Mouse (Mus musculus) neural tube, embryonic 14.5 days (tissue): Measurements from ENCODE around the gene Selenbp1. TPM values are rescaled to one million over a fixed set of nuclear protein-coding genes. Genes with fewer than 3 reads are reported as not detected.
"Not testable (repeated sequence)": the region's sequence is repeated elsewhere in the genome, so short reads cannot be mapped to it uniquely, and the experiment has no call there.

Experiments
- ATAC-seq: fragments of 200-750 bp; cut with Nextera tagmentation; 2 replicates; pipeline ENCODE4 v1.8.0; 2017; ENCODE audit warnings: low read depth, mild to moderate bottlenecking, moderate TSS enrichment, moderate library complexity
- H3K27ac ChIP-seq: fragments of 300-500 bp; sonication (generic); 2 replicates; pipeline ENCODE4 v1.5.1; 2014; ENCODE audit warnings: low read depth, mild to moderate bottlenecking, control low read depth, low read length, moderate library complexity, mixed read lengths
- H3K27me3 ChIP-seq: fragments of 300-500 bp; sonication (generic); 2 replicates; pipeline ENCODE4 v1.6.1; 2014; ENCODE audit warnings: low read length; ENCODE audit not compliant: control insufficient read depth, insufficient read depth
- H3K36me3 ChIP-seq: fragments of 300-500 bp; sonication (generic); 2 replicates; pipeline ENCODE4 v1.6.1; 2014; ENCODE audit warnings: low read length, mixed read lengths; ENCODE audit not compliant: control insufficient read depth, insufficient read depth
- H3K4me1 ChIP-seq: fragments of 300-500 bp; sonication (generic); 2 replicates; pipeline ENCODE4 v1.6.1; 2014; ENCODE audit warnings: low read length; ENCODE audit not compliant: control insufficient read depth, insufficient read depth
- H3K4me2 ChIP-seq: fragments of 300-500 bp; sonication (generic); 2 replicates; pipeline ENCODE4 v1.6.1; 2014; ENCODE audit warnings: mild to moderate bottlenecking, low read depth, low read length, control low read depth
- H3K4me3 ChIP-seq: fragments of 300-500 bp; sonication (generic); 2 replicates; pipeline ENCODE4 v1.5.1; 2014; ENCODE audit warnings: low read depth, low read length, control low read depth, mixed read lengths
- H3K9ac ChIP-seq: fragments of 300-500 bp; sonication (generic); replicated peaks from 2 replicates; pipeline ENCODE4 v1.6.1; 2014; ENCODE audit warnings: low read depth, mild to moderate bottlenecking, control low read depth, low read length, mixed read lengths
- H3K9me3 ChIP-seq: fragments of 300-500 bp; sonication (generic); 2 replicates; pipeline ENCODE4 v1.6.1; 2016; ENCODE audit warnings: low read length; ENCODE audit not compliant: control insufficient read depth
- WGBS: fragments of 180-500 bp; shearing (Covaris S2); extraction: QIAGEN DNeasy Blood & Tissue Kit; methylation state at CpG from one replicate; pipeline ENCODE4 v1.1.7; 2014; 5-methylcytosine and 5-hydroxymethylcytosine counted together
- polyA plus RNA-seq: library from polyadenylated mRNA; unstranded; fragments of >200 nt; fragmentation: Nextera tagmentation; extraction: Ambion mirVana; gene quantifications from 2 replicates; pipeline ENCODE4 v1.2.1, GENCODE M21; 2014

Gene Selenbp1
- polyA plus RNA-seq, 1 experiment from 2014 or later, result 11.9 TPM

- H3K4me1 ChIP-seq, H3K9ac ChIP-seq, H3K9me3 ChIP-seq, H3K27me3 ChIP-seq, ATAC-seq, H3K36me3 ChIP-seq, H3K4me2 ChIP-seq, H3K27ac ChIP-seq, H3K4me3 ChIP-seq: not testable (repeated sequence)
- 57% methylated on average over 7 of the region's 7 CpGs for WGBS
Observed at GRCm38 (mm10) chr3:94930386-94931266, 2.2 kb upstream of the Selenbp1 start.

GRCm38 (mm10) chr3:94931427-94932082, 1.3 kb upstream of the Selenbp1 start:
- not testable (repeated sequence) for H3K4me2 ChIP-seq, H3K36me3 ChIP-seq, H3K9ac ChIP-seq, ATAC-seq, H3K4me1 ChIP-seq, H3K4me3 ChIP-seq, H3K9me3 ChIP-seq, H3K27me3 ChIP-seq, H3K27ac ChIP-seq
- 84% methylated on average over 10 of the region's 10 CpGs for WGBS

- not testable (repeated sequence) for H3K9ac ChIP-seq, H3K4me2 ChIP-seq, H3K27ac ChIP-seq, H3K36me3 ChIP-seq, H3K27me3 ChIP-seq, H3K4me1 ChIP-seq, H3K9me3 ChIP-seq, H3K4me3 ChIP-seq
- ATAC-seq, result 0 out of 2 replicates have a peak, but pooled peaks have one; percentile 2
- 68% methylated on average over 2 of the region's 2 CpGs for WGBS
Observed at GRCm38 (mm10) chr3:94932279-94932678, 577 bp upstream of the Selenbp1 start.

GRCm38 (mm10) chr3:94933604-94934003, 748 bp downstream of the Selenbp1 start:
- H3K36me3 ChIP-seq, H3K4me1 ChIP-seq, H3K27ac ChIP-seq, H3K9me3 ChIP-seq, H3K27me3 ChIP-seq, H3K4me2 ChIP-seq, H3K9ac ChIP-seq, ATAC-seq, H3K4me3 ChIP-seq: not testable (repeated sequence)
- no CpG with 5 or more reads among the region's 2 CpGs for WGBS

GRCm38 (mm10) chr3:94934564-94934963, 1.7 kb downstream of the Selenbp1 start:
- not testable (repeated sequence) for H3K4me2 ChIP-seq, H3K9ac ChIP-seq, H3K27me3 ChIP-seq, H3K4me1 ChIP-seq, H3K27ac ChIP-seq, H3K4me3 ChIP-seq, H3K36me3 ChIP-seq, H3K9me3 ChIP-seq, ATAC-seq
- 98% methylated on average over 3 of the region's 3 CpGs for WGBS

- ATAC-seq, result not testable (repeated sequence)
- 89% methylated on average over 3 of the region's 3 CpGs for WGBS
Observed at GRCm38 (mm10) chr3:94935332-94935731, 2.5 kb downstream of the Selenbp1 start.

GRCm38 (mm10) chr3:94936147-94936546, 3.3 kb downstream of the Selenbp1 start:
- not testable (repeated sequence) for H3K4me3 ChIP-seq, H3K9me3 ChIP-seq, H3K27me3 ChIP-seq, ATAC-seq, H3K36me3 ChIP-seq, H3K27ac ChIP-seq, H3K4me1 ChIP-seq, H3K4me2 ChIP-seq, H3K9ac ChIP-seq
- 88% methylated on average over 5 of the region's 5 CpGs for WGBS

More at GRCm38 (mm10) chr3:94935332-94935731, 2.5 kb downstream of the Selenbp1 start:
- H3K27me3 ChIP-seq, H3K36me3 ChIP-seq, H3K4me3 ChIP-seq, H3K9ac ChIP-seq, H3K27ac ChIP-seq, H3K9me3 ChIP-seq, H3K4me2 ChIP-seq, H3K4me1 ChIP-seq: not testable (repeated sequence)

GRCm38 (mm10) chr3:94937194-94937593, 4.3 kb downstream of the Selenbp1 start:
- H3K4me3 ChIP-seq, H3K27me3 ChIP-seq, ATAC-seq, H3K27ac ChIP-seq, H3K9ac ChIP-seq, H3K9me3 ChIP-seq, H3K4me1 ChIP-seq, H3K36me3 ChIP-seq, H3K4me2 ChIP-seq: not testable (repeated sequence)
- 94% methylated on average over 6 of the region's 7 CpGs for WGBS

- H3K4me3 ChIP-seq, H3K27me3 ChIP-seq, H3K9ac ChIP-seq, H3K4me1 ChIP-seq, H3K36me3 ChIP-seq, H3K9me3 ChIP-seq, H3K27ac ChIP-seq, H3K4me2 ChIP-seq, ATAC-seq: not testable (repeated sequence)
- WGBS, result 83% methylated on average over 9 of the region's 9 CpGs
Observed at GRCm38 (mm10) chr3:94940033-94940432, 7.2 kb downstream of the Selenbp1 start.
